Mouse (Mus musculus): ENCODE measurements around the gene Clec2g.
"Not testable (repeated sequence)": the region's sequence is repeated elsewhere in the genome, so short reads cannot be mapped to it uniquely, and the experiment has no call there.

The Clec2g gene

GRCm38 (mm10) chr6:128971394-128972039, 37.3 kb downstream of the Clec2g start:
- DNase-seq (ENCODE audit: low spot score in 2 of 2), result no peak

- DNase-seq (ENCODE audit: low spot score in 2 of 2), result no peak
These were observed 38.0 kb downstream of the Clec2g start for GRCm38 (mm10) chr6:128972156-128972555.

- DNase-seq (ENCODE audit: low spot score in 2 of 2), result no peak
These were observed 38.7 kb downstream of the Clec2g start for GRCm38 (mm10) chr6:128972687-128973438.

GRCm38 (mm10) chr6:128973439-128973697, 39.2 kb downstream of the Clec2g start:
- DNase-seq (ENCODE audit: low spot score in 2 of 2), result no peak

GRCm38 (mm10) chr6:128974850-128975249, 40.7 kb downstream of the Clec2g start:
- DNase-seq (ENCODE audit: low spot score in 2 of 2), result not testable (repeated sequence)

- no peak for DNase-seq (ENCODE audit: low spot score in 2 of 2)
These were observed 42.0 kb downstream of the Clec2g start for GRCm38 (mm10) chr6:128976194-128976593.

- not testable (repeated sequence) for DNase-seq (ENCODE audit: low spot score in 2 of 2)
These were observed 47.9 kb downstream of the Clec2g start for GRCm38 (mm10) chr6:128981951-128982541.

GRCm38 (mm10) chr6:128992337-128992736, 58.2 kb downstream of the Clec2g start:
- no peak for DNase-seq (ENCODE audit: low spot score in 2 of 2)

- no peak for DNase-seq (ENCODE audit: low spot score in 2 of 2)
These were observed 58.6 kb downstream of the Clec2g start for GRCm38 (mm10) chr6:128992753-128993152.

GRCm38 (mm10) chr6:128993221-128993620, 59.0 kb downstream of the Clec2g start:
- no peak for DNase-seq (ENCODE audit: low spot score in 2 of 2)

- DNase-seq (ENCODE audit: low spot score in 2 of 2), result no peak
These were observed 60.2 kb downstream of the Clec2g start for GRCm38 (mm10) chr6:128994336-128994735.

- no peak for DNase-seq (ENCODE audit: low spot score in 2 of 2)
These were observed 60.6 kb downstream of the Clec2g start for GRCm38 (mm10) chr6:128994742-128995141.

GRCm38 (mm10) chr6:128995250-128996053, 61.3 kb downstream of the Clec2g start:
- DNase-seq (ENCODE audit: low spot score in 2 of 2), result no peak

GRCm38 (mm10) chr6:128996054-128996767, 62.0 kb downstream of the Clec2g start:
- DNase-seq (ENCODE audit: low spot score in 2 of 2), result no peak

- DNase-seq (ENCODE audit: low spot score in 2 of 2), result no peak
These were observed 62.7 kb downstream of the Clec2g start for GRCm38 (mm10) chr6:128996768-128997442.

GRCm38 (mm10) chr6:129001392-129001791, 67.2 kb downstream of the Clec2g start:
- no peak for DNase-seq (ENCODE audit: low spot score in 2 of 2)

- DNase-seq (ENCODE audit: low spot score in 2 of 2), result no peak
These were observed 74.4 kb downstream of the Clec2g start for GRCm38 (mm10) chr6:129008552-129008951.

- not testable (repeated sequence) for DNase-seq (ENCODE audit: low spot score in 2 of 2)
These were observed 75.8 kb downstream of the Clec2g start for GRCm38 (mm10) chr6:129009846-129010504.

GRCm38 (mm10) chr6:129010505-129010873, 76.3 kb downstream of the Clec2g start:
- DNase-seq (ENCODE audit: low spot score in 2 of 2), result no peak

- not testable (repeated sequence) for DNase-seq (ENCODE audit: low spot score in 2 of 2)
These were observed 77.8 kb downstream of the Clec2g start for GRCm38 (mm10) chr6:129012012-129012411.

GRCm38 (mm10) chr6:129012966-129013365, 78.8 kb downstream of the Clec2g start:
- DNase-seq (ENCODE audit: low spot score in 2 of 2), result no peak
